Mouse (Mus musculus) lung, postnatal 0 days (tissue): ENCODE results near the gene Rplp2.

Experiments used
- CTCF ChIP-seq: IDR thresholded peaks from 2 replicates; pipeline ENCODE4 v1.5.1; 2016; ENCODE audit warnings: antibody characterized with exemption, mild to moderate bottlenecking
- EP300 ChIP-seq: IDR thresholded peaks from 2 replicates; pipeline ENCODE4 v1.6.1; 2016; ENCODE audit warnings: antibody characterized with exemption, mild to moderate bottlenecking, control low read depth

- TF ChIP-seq CTCF (no peak), EP300 (no peak)
Observed at GRCm38 (mm10) chr7:141482531-141483024, 35.4 kb downstream of the Rplp2 start.
